Mouse (Mus musculus) liver, embryonic 14.5 days (tissue): ENCODE results near the gene Ptgfrn. TPM values are rescaled to one million over a fixed set of nuclear protein-coding genes. Genes with fewer than 3 reads are reported as not detected.

ENCODE experiments used
- ATAC-seq: fragments of 200-750 bp; cut with Nextera tagmentation; 2 replicates; pipeline ENCODE4 v1.8.0; 2017; ENCODE audit warnings: moderate number of reproducible peaks, mild to moderate bottlenecking, moderate library complexity; ENCODE audit not compliant: insufficient read depth
- DNase-seq, 3 experiments: peaks; one replicate each; pipeline ENCODE4 v3.0.0-alpha.2; 2012 to 2013; ENCODE audit warnings: low read depth in 3 of 3, low spot score in 3 of 3
- H3K27ac ChIP-seq: fragments of 300-500 bp; sonication (generic); 2 replicates; pipeline ENCODE4 v1.5.1; 2014; ENCODE audit warnings: moderate library complexity, mild to moderate bottlenecking, control low read depth, inconsistent platforms
- H3K27me3 ChIP-seq: fragments of 300-500 bp; sonication (generic); 2 replicates; pipeline ENCODE4 v1.6.1; 2014; ENCODE audit warnings: mild to moderate bottlenecking, low read length, moderate library complexity; ENCODE audit not compliant: control insufficient read depth, insufficient read depth
- H3K36me3 ChIP-seq: fragments of 300-500 bp; sonication (generic); replicated peaks from 2 replicates; pipeline ENCODE4 v1.6.1; 2014; ENCODE audit warnings: low read depth; ENCODE audit not compliant: control insufficient read depth, insufficient read depth
- H3K4me1 ChIP-seq, 2 experiments: fragments of 200-500 bp in 1 of 2; fragments of 300-500 bp in 1 of 2; sonication (generic) in 1 of 2; replicated peaks; 2 replicates each; pipeline ENCODE4 v1.6.1; 2012 to 2014; ENCODE audit warnings: antibody characterized with exemption in 1 of 2, inconsistent platforms in 1 of 2, low read length in 1 of 2; ENCODE audit not compliant: control insufficient read depth in 2 of 2, insufficient read depth in 2 of 2
- H3K4me2 ChIP-seq: fragments of 300-500 bp; sonication (generic); 2 replicates; pipeline ENCODE4 v1.6.1; 2014; ENCODE audit warnings: low read depth, mild to moderate bottlenecking, control low read depth, moderate library complexity
- H3K4me3 ChIP-seq, 2 experiments: fragments of 200-500 bp in 1 of 2; fragments of 300-500 bp in 1 of 2; sonication (generic) in 1 of 2; 2 replicates each; pipeline ENCODE4 v1.5.1; 2012 to 2014; ENCODE audit warnings: low read depth in 2 of 2, low read length in 2 of 2, mild to moderate bottlenecking in 2 of 2, control low read depth in 1 of 2, inconsistent platforms in 1 of 2, moderate library complexity in 1 of 2; ENCODE audit not compliant: insufficient read depth in 1 of 2
- H3K9ac ChIP-seq: fragments of 300-500 bp; sonication (generic); replicated peaks from 2 replicates; pipeline ENCODE4 v1.6.1; 2014; ENCODE audit warnings: mild to moderate bottlenecking, control low read depth, moderate library complexity
- H3K9me3 ChIP-seq: fragments of 300-500 bp; sonication (generic); 2 replicates; pipeline ENCODE4 v1.6.1; 2016; ENCODE audit warnings: low read length, mixed read lengths; ENCODE audit not compliant: control insufficient read depth
- CTCF ChIP-seq: IDR thresholded peaks from 2 replicates; pipeline ENCODE4 v1.5.1; 2016; ENCODE audit warnings: antibody characterized with exemption, low read depth, control low read depth
- EP300 ChIP-seq: IDR thresholded peaks from 2 replicates; pipeline ENCODE4 v1.6.1; 2016; ENCODE audit warnings: antibody characterized with exemption, low read depth
- WGBS: fragments of 180-500 bp; shearing (Covaris S2); extraction: QIAGEN DNeasy Blood & Tissue Kit; methylation state at CpG from one replicate; pipeline ENCODE4 v1.1.7; 2014; ENCODE audit not compliant: insufficient replicate concordance; 5-methylcytosine and 5-hydroxymethylcytosine counted together
- polyA plus RNA-seq, 2 experiments: library from polyadenylated mRNA; depleted of rRNA in 1 of 2; stranded (reverse) in 1 of 2; unstranded in 1 of 2; fragments of >200 nt; fragmentation: Nextera tagmentation in 1 of 2; extraction: Ambion mirVana in 1 of 2; gene quantifications; 2 replicates each; pipeline versions ENCODE4 v1.2.1 to v1.2.3; 2012 to 2014

Gene Ptgfrn
- polyA plus RNA-seq, 2 experiments = 0.29 to 1.2 TPM

GRCm38 (mm10) chr3:101092202-101092601 is 17.9 kb downstream of the Ptgfrn start:
- no peak overlapping the region for H3K4me2 ChIP-seq
- H3K27me3 ChIP-seq = no peaks in the 10 kb centered on the region
- no peak overlapping the region for H3K27ac ChIP-seq
- no peak overlapping the region for H3K9ac ChIP-seq
- no peaks in the 10 kb centered on the region for H3K36me3 ChIP-seq
- no peak for TF ChIP-seq EP300
- TF ChIP-seq CTCF = no peak
- H3K4me3 ChIP-seq = no peak overlapping the region
- no peaks in the 10 kb centered on the region for H3K4me1 ChIP-seq
- no peak for DNase-seq
- WGBS = 70% methylated on average over 13 of the region's 13 CpGs
- ATAC-seq = no peak
- no peaks in the 10 kb centered on the region for H3K9me3 ChIP-seq

GRCm38 (mm10) chr3:101086584-101087445 is 23.3 kb downstream of the Ptgfrn start:
- H3K27ac ChIP-seq = no peak overlapping the region
- 71% methylated on average over 7 of the region's 7 CpGs for WGBS
- H3K9ac ChIP-seq = no peak overlapping the region
- no peaks in the 10 kb centered on the region for H3K4me1 ChIP-seq
- DNase-seq (no peak), ATAC-seq (no peak)
- H3K9me3 ChIP-seq = no peaks in the 10 kb centered on the region
- H3K27me3 ChIP-seq = no peaks in the 10 kb centered on the region
- H3K36me3 ChIP-seq = no peaks in the 10 kb centered on the region
- H3K4me2 ChIP-seq = no peak overlapping the region
- no peak overlapping the region for H3K4me3 ChIP-seq
- TF ChIP-seq EP300 (no peak), CTCF (no peak)

- H3K4me2 ChIP-seq = no peak overlapping the region
Measured at GRCm38 (mm10) chr3:101080925-101081324, 29.2 kb downstream of the Ptgfrn start.

GRCm38 (mm10) chr3:101078344-101078743 is 31.7 kb downstream of the Ptgfrn start:
- Histone ChIP-seq H3K4me3 (no peak overlapping the region), H3K4me1 (no peaks in the 10 kb centered on the region), H3K4me2 (no peak overlapping the region), H3K9me3 (no peaks in the 10 kb centered on the region), H3K36me3 (no peaks in the 10 kb centered on the region), H3K9ac (no peak overlapping the region), H3K27me3 (no peaks in the 10 kb centered on the region), H3K27ac (no peak overlapping the region)
- WGBS = 58% methylated on average over 1 of the region's 1 CpGs
- DNase-seq = no peak
- TF ChIP-seq EP300 (no peak), CTCF (no peak)
- no peak for ATAC-seq

More at GRCm38 (mm10) chr3:101080925-101081324, 29.2 kb downstream of the Ptgfrn start:
- no peaks in the 10 kb centered on the region for H3K9me3 ChIP-seq
- no peak overlapping the region for H3K9ac ChIP-seq
- H3K27me3 ChIP-seq = no peaks in the 10 kb centered on the region
- H3K36me3 ChIP-seq = no peaks in the 10 kb centered on the region
- H3K4me1 ChIP-seq = no peaks in the 10 kb centered on the region
- TF ChIP-seq CTCF = no peak
- TF ChIP-seq EP300 = no peak
- WGBS = 82% methylated on average over 4 of the region's 4 CpGs
- no peak overlapping the region for H3K4me3 ChIP-seq
- DNase-seq = no peak
- no peak overlapping the region for H3K27ac ChIP-seq
- no peak for ATAC-seq

GRCm38 (mm10) chr3:101077710-101078100 is 32.4 kb downstream of the Ptgfrn start:
- H3K9ac ChIP-seq = no peak overlapping the region
- WGBS = 65% methylated on average over 6 of the region's 6 CpGs
- H3K4me1 ChIP-seq = no peaks in the 10 kb centered on the region
- no peak for TF ChIP-seq CTCF
- no peak for TF ChIP-seq EP300
- H3K27me3 ChIP-seq = no peaks in the 10 kb centered on the region
- no peaks in the 10 kb centered on the region for H3K36me3 ChIP-seq
- H3K27ac ChIP-seq = no peak overlapping the region
- no peak overlapping the region for H3K4me3 ChIP-seq
- H3K9me3 ChIP-seq = no peaks in the 10 kb centered on the region
- DNase-seq = no peak
- no peak overlapping the region for H3K4me2 ChIP-seq
- ATAC-seq = no peak
